Mouse (Mus musculus): Measurements from ENCODE around the gene Gm10643.

Gm10643 gene

GRCm38 (mm10) chr8:84070241-84070640, 5.3 kb upstream of the Gm10643 start:
- no peak for DNase-seq

GRCm38 (mm10) chr8:84069750-84070149, 4.8 kb upstream of the Gm10643 start:
- no peak for DNase-seq

GRCm38 (mm10) chr8:84069169-84069568, 4.2 kb upstream of the Gm10643 start:
- no peak for DNase-seq

GRCm38 (mm10) chr8:84068316-84069035, 3.5 kb upstream of the Gm10643 start:
- DNase-seq: no peak

- DNase-seq: no peak
Measured at GRCm38 (mm10) chr8:84067911-84068310, 3.0 kb upstream of the Gm10643 start.

GRCm38 (mm10) chr8:84067047-84067573, 2.2 kb upstream of the Gm10643 start:
- DNase-seq: peak; percentile 97

- DNase-seq: peak; percentile 99
Measured at GRCm38 (mm10) chr8:84066291-84066930, 1.5 kb upstream of the Gm10643 start, which contains the start of gene Rfx1. Gene Rfx1, plus strand, starts transcription at chr8:84066834.

GRCm38 (mm10) chr8:84065457-84066072, 628 bp upstream of the Gm10643 start:
- no peak for DNase-seq

- DNase-seq: no peak
Measured at GRCm38 (mm10) chr8:84063861-84064610, 901 bp downstream of the Gm10643 start.

- DNase-seq: no peak
Measured at GRCm38 (mm10) chr8:84060245-84060644, 4.7 kb downstream of the Gm10643 start.

- no peak for DNase-seq
Measured at GRCm38 (mm10) chr8:84059226-84059625, 5.7 kb downstream of the Gm10643 start.

GRCm38 (mm10) chr8:84057827-84058226, 7.1 kb downstream of the Gm10643 start:
- DNase-seq: no peak

GRCm38 (mm10) chr8:84053229-84053628, 11.7 kb downstream of the Gm10643 start:
- DNase-seq: no peak

- no peak for DNase-seq
Measured at GRCm38 (mm10) chr8:84052746-84053145, 12.2 kb downstream of the Gm10643 start.

- DNase-seq: no peak
Measured at GRCm38 (mm10) chr8:84048171-84048570, 16.8 kb downstream of the Gm10643 start.

GRCm38 (mm10) chr8:84046505-84046904, 18.4 kb downstream of the Gm10643 start:
- no peak for DNase-seq

GRCm38 (mm10) chr8:84044900-84045299, 20.0 kb downstream of the Gm10643 start, which contains the start of gene Rln3:
Gene Rln3, minus strand, starts transcription at chr8:84045000.
- no peak for DNase-seq

- DNase-seq: no peak
Measured at GRCm38 (mm10) chr8:84044103-84044502, 20.8 kb downstream of the Gm10643 start.

- no peak for DNase-seq
Measured at GRCm38 (mm10) chr8:84042948-84043342, 22.0 kb downstream of the Gm10643 start.

GRCm38 (mm10) chr8:84042066-84042947, 22.6 kb downstream of the Gm10643 start, which contains the start of gene Il27ra:
Gene Il27ra, minus strand, starts transcription at chr8:84042589.
- DNase-seq: peak; percentile 41

GRCm38 (mm10) chr8:84039050-84039449, 25.9 kb downstream of the Gm10643 start:
- peak; percentile 62 for DNase-seq

- no peak for DNase-seq
Measured at GRCm38 (mm10) chr8:84038015-84038414, 26.9 kb downstream of the Gm10643 start.
